Mouse (Mus musculus): ENCODE data around the gene Supt7l. TPM values are rescaled to one million over a fixed set of nuclear protein-coding genes. Genes with fewer than 3 reads are reported as not detected.

Gene Supt7l
- polyA plus RNA-seq, 1 experiment from 2014 or later, result 5.2 TPM

- Histone ChIP-seq H3K27ac (ENCODE audit: low read depth) (no peak overlapping the region), H3K36me3 (replicated peaks; ENCODE audit: insufficient read depth, low read length) (peaks cover 2% of the 10 kb centered on the region)
Observed at GRCm38 (mm10) chr5:31566026-31566425, 38.4 kb upstream of the Supt7l start.

DNA sequence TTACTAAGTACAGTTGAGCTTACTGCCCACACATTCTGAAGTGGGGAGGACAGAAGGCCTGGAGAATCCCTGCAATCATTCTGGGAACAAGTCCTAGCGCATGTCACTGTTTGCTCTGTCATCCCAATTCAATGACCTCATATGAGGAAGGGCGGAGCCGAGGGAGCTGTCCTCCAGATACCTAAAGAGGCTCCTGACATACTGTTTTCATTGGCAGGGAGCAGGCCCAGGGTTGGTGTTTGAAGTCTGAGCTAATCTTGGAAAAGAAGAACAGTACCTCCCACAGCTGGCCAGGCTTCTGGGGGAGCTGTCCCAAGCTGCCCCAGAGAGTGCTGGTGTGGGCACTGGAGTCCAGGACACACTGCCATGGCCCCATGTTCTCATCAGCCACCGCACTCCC is 37.4 kb upstream of the Supt7l start:
- Histone ChIP-seq H3K36me3 (replicated peaks; ENCODE audit: insufficient read depth, low read length) (peaks cover 2% of the 10 kb centered on the region), H3K27ac (ENCODE audit: low read depth) (no peak overlapping the region), H3K9ac (replicated peaks) (no peak overlapping the region), H3K9me3 (ENCODE audit: low read length) (no peaks in the 10 kb centered on the region), H3K4me1 (ENCODE audit: insufficient read depth) (no peaks in the 10 kb centered on the region; the same call in 1 of the 2 replicates), H3K27me3 (ENCODE audit: insufficient read depth, low read length) (no peaks in the 10 kb centered on the region), H3K4me3 (ENCODE audit: low read depth, low read length) (no peak overlapping the region), H3K4me2 (ENCODE audit: low read depth, low read length) (no peak overlapping the region)
- ATAC-seq (no peak), DNase-seq (no peak)
- WGBS (ENCODE audit: insufficient replicate concordance), result 79% methylated on average over 4 of the region's 4 CpGs
- TF ChIP-seq CTCF (IDR thresholded peaks at IDR 0.05; ENCODE audit: low read depth) (no peak), EP300 (IDR thresholded peaks at IDR 0.05; ENCODE audit: low read depth) (no peak)

More at GRCm38 (mm10) chr5:31566026-31566425, 38.4 kb upstream of the Supt7l start:
- no peaks in the 10 kb centered on the region for H3K9me3 ChIP-seq (ENCODE audit: low read length)
- H3K9ac ChIP-seq (replicated peaks), result no peak overlapping the region
- ATAC-seq (no peak), DNase-seq (no peak)
- H3K4me2 ChIP-seq (ENCODE audit: low read depth, low read length), result no peak overlapping the region
- no peak for TF ChIP-seq EP300 (IDR thresholded peaks at IDR 0.05; ENCODE audit: low read depth)
- no peak for TF ChIP-seq CTCF (IDR thresholded peaks at IDR 0.05; ENCODE audit: low read depth)
- no peaks in the 10 kb centered on the region for H3K27me3 ChIP-seq (ENCODE audit: insufficient read depth, low read length)
- WGBS (ENCODE audit: insufficient replicate concordance), result 87% methylated on average over 7 of the region's 7 CpGs
- H3K4me1 ChIP-seq (ENCODE audit: insufficient read depth), result peaks cover 2% of the 10 kb centered on the region; the same call in 1 of the 2 replicates
- H3K4me3 ChIP-seq (ENCODE audit: low read depth, low read length), result no peak overlapping the region

DNA sequence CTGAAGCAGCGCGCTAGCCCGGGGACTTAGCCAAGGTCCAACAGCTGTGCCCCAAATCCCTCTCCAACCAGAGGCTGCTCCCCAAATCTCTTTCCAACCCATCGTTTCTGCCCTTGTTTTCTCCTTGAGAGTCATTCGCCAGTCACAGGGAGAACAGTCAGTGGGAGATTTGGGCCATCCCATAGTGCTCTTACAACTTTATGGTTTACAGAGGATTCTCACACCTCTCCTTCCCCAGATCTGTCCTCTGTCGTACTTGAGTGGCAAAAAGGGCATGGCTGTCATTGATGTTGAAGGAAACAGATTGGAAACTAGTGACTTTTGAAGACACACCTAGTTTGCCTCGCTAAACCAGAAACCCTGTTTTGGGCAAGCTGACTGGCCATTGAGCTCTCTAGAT is 36.3 kb upstream of the Supt7l start:
- Histone ChIP-seq H3K27ac (ENCODE audit: low read depth) (no peak overlapping the region), H3K9ac (replicated peaks) (no peak overlapping the region), H3K27me3 (ENCODE audit: insufficient read depth, low read length) (no peaks in the 10 kb centered on the region), H3K4me2 (ENCODE audit: low read depth, low read length) (no peak overlapping the region), H3K4me1 (ENCODE audit: insufficient read depth) (no peaks in the 10 kb centered on the region; the same call in 1 of the 2 replicates), H3K4me3 (ENCODE audit: low read depth, low read length) (no peak overlapping the region), H3K9me3 (ENCODE audit: low read length) (no peaks in the 10 kb centered on the region), H3K36me3 (replicated peaks; ENCODE audit: insufficient read depth, low read length) (peaks cover 2% of the 10 kb centered on the region)
- TF ChIP-seq CTCF (IDR thresholded peaks at IDR 0.05; ENCODE audit: low read depth), result no peak
- TF ChIP-seq EP300 (IDR thresholded peaks at IDR 0.05; ENCODE audit: low read depth), result no peak
- 47% methylated on average over 7 of the region's 7 CpGs for WGBS (ENCODE audit: insufficient replicate concordance)
- DNase-seq, result no peak
- no peak for ATAC-seq

- no peaks in the 10 kb centered on the region for H3K9me3 ChIP-seq (ENCODE audit: low read length)
- peak; percentile 96 for TF ChIP-seq CTCF (IDR thresholded peaks at IDR 0.05; ENCODE audit: low read depth)
- no peak for TF ChIP-seq EP300 (IDR thresholded peaks at IDR 0.05; ENCODE audit: low read depth)
- no peak overlapping the region for H3K27ac ChIP-seq (ENCODE audit: low read depth)
- H3K4me2 ChIP-seq (ENCODE audit: low read depth, low read length), result no peak overlapping the region
- no peaks in the 10 kb centered on the region for H3K4me1 ChIP-seq (ENCODE audit: insufficient read depth)
- 14% methylated on average over 6 of the region's 6 CpGs for WGBS (ENCODE audit: insufficient replicate concordance)
- peak; percentile 29; the same call in 1 of the 2 replicates for ATAC-seq
- H3K4me3 ChIP-seq (ENCODE audit: low read depth, low read length), result no peak overlapping the region
- no peaks in the 10 kb centered on the region for H3K27me3 ChIP-seq (ENCODE audit: insufficient read depth, low read length)
- H3K36me3 ChIP-seq (replicated peaks; ENCODE audit: insufficient read depth, low read length), result peaks cover 2% of the 10 kb centered on the region
- peak; percentile 75 for DNase-seq
- H3K9ac ChIP-seq (replicated peaks), result no peak overlapping the region
Observed at GRCm38 (mm10) chr5:31563496-31563895, 35.9 kb upstream of the Supt7l start.

- Histone ChIP-seq H3K4me2 (ENCODE audit: low read depth, low read length) (no peak overlapping the region), H3K9ac (replicated peaks) (no peak overlapping the region), H3K4me3 (ENCODE audit: low read depth, low read length) (no peak overlapping the region), H3K9me3 (ENCODE audit: low read length) (no peaks in the 10 kb centered on the region), H3K27me3 (ENCODE audit: insufficient read depth, low read length) (no peaks in the 10 kb centered on the region), H3K27ac (ENCODE audit: low read depth) (no peak overlapping the region), H3K36me3 (replicated peaks; ENCODE audit: insufficient read depth, low read length) (peaks cover 2% of the 10 kb centered on the region), H3K4me1 (ENCODE audit: insufficient read depth) (no peaks in the 10 kb centered on the region)
- TF ChIP-seq CTCF (IDR thresholded peaks at IDR 0.05; ENCODE audit: low read depth) (no peak), EP300 (IDR thresholded peaks at IDR 0.05; ENCODE audit: low read depth) (no peak)
- ATAC-seq, result no peak
- 79% methylated on average over 7 of the region's 7 CpGs for WGBS (ENCODE audit: insufficient replicate concordance)
- DNase-seq, result no peak
Observed at GRCm38 (mm10) chr5:31562036-31562666, 34.5 kb upstream of the Supt7l start.

GRCm38 (mm10) chr5:31560352-31560751 is 32.7 kb upstream of the Supt7l start:
- Histone ChIP-seq H3K9me3 (ENCODE audit: low read length) (no peaks in the 10 kb centered on the region), H3K36me3 (replicated peaks; ENCODE audit: insufficient read depth, low read length) (peaks cover 3% of the 10 kb centered on the region), H3K27me3 (ENCODE audit: insufficient read depth, low read length) (no peaks in the 10 kb centered on the region), H3K4me2 (ENCODE audit: low read depth, low read length) (no peak overlapping the region), H3K27ac (ENCODE audit: low read depth) (no peak overlapping the region), H3K4me3 (ENCODE audit: low read depth, low read length) (no peak overlapping the region), H3K9ac (replicated peaks) (no peak overlapping the region), H3K4me1 (ENCODE audit: insufficient read depth) (no peaks in the 10 kb centered on the region)
- DNase-seq (no peak), ATAC-seq (no peak)
- 83% methylated on average over 2 of the region's 2 CpGs for WGBS (ENCODE audit: insufficient replicate concordance)
- TF ChIP-seq CTCF (IDR thresholded peaks at IDR 0.05; ENCODE audit: low read depth) (no peak), EP300 (IDR thresholded peaks at IDR 0.05; ENCODE audit: low read depth) (no peak)

Measured in liver, postnatal 0 days (tissue).